Mouse (Mus musculus): ENCODE measurements around the gene Fryl. TPM values are rescaled to one million over a fixed set of nuclear protein-coding genes. Genes with fewer than 3 reads are reported as not detected.

Fryl gene
- total RNA-seq, 4 experiments from 2014 or later: 58.6 to 81.9 (median 72.1) TPM

DNA sequence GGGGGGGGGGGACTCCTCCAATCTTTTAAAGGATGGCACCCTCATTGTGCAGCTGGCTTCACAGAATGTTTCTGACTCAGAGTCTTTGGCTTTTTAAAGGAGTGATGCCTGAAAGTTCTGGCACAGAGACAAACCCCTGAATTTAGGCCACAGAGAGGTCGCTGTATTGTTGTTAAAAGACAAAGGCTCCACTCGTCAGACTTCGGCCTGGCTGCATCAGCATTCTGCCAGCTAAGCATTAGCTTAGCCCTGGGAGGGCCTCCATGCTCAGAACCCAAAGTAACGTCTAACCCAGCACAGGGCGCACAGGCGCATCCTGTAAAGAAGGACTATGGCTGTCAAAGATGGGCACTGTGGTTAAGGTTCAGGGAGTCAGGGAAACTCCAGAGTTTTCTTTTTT, 92.4 kb downstream of the Fryl start:
- no peak for DNase-seq (ENCODE audit: low spot score in 2 of 2)

DNA sequence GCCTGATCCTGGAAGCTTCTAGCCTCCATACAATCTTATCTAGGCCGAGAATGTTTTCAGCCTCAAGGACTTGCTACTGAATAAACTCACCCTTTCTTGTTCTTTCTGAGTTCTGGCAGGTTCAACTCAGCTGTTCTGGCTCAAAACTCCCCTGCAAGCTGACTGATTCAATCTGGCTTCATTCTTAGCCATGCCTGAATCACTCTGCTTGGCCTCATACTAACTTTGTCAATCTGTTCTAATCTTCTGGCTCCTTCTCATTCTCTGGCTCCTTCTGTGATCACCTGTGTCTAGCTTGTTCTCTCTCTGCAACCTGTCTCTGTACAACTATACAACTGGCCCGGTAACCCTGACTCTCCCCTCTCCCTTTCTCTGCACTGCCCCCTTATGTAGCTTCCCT, 93.9 kb downstream of the Fryl start:
- DNase-seq (ENCODE audit: low spot score in 2 of 2): no peak

DNA sequence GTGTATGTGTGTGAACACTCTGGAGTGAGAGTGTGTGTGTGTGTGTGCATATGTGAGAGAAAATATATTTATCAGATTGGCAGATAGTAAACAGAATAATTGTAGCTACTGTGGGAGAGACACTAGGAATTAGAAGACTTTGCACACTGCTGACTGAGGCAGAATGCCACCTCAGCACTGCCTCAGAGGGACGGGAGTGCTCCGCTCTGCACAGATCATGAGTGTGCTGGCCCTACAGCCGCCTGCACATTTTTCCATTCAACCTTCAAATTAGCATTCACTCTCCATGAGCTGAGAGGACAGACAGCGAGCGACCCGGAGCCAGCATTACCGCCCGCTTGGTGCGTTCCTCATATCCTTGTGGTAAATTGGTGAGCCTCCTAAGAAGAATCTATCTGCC, 96.0 kb downstream of the Fryl start:
- DNase-seq (ENCODE audit: low spot score in 2 of 2): no peak

DNA sequence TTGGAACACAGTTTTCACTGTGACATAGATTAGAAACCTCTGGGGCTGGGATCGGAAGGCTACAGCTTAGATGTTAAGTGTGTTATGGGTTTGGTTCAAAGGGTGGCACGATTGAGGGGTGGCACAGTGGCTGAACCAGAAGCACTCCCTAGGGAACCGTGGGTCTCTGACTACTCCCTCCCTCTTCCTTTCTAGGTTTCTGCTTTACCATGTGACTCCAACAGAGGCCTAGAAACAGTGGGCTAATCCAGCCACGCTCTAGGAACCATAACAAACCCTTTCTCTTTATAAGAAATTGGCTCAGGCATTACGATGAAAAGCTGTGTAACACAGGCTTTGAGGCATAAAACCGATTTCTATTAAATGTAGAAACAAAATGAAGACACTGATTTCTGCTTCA, 98.9 kb downstream of the Fryl start:
- no peak for DNase-seq (ENCODE audit: low spot score in 2 of 2)

DNA sequence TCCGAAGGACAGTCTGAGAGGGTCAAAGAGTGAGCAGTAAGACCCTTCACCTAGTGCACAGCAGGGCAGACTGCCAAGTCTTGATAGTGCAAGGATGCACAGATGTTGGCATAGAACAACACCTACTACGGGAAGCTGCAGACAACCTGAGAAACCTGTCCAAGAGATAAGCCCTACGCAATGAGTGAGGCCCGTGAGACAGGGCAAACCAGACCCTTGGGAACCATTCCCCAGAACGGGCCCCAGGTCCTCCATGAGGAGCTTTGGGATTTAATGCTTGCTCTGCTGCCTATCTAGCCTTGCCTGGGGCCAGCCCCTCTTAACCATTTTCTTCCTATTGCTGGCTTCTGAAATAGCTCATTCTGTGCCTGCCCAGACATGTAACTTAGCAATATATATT, 99.4 kb downstream of the Fryl start:
- no peak for DNase-seq (ENCODE audit: low spot score in 2 of 2)

DNA sequence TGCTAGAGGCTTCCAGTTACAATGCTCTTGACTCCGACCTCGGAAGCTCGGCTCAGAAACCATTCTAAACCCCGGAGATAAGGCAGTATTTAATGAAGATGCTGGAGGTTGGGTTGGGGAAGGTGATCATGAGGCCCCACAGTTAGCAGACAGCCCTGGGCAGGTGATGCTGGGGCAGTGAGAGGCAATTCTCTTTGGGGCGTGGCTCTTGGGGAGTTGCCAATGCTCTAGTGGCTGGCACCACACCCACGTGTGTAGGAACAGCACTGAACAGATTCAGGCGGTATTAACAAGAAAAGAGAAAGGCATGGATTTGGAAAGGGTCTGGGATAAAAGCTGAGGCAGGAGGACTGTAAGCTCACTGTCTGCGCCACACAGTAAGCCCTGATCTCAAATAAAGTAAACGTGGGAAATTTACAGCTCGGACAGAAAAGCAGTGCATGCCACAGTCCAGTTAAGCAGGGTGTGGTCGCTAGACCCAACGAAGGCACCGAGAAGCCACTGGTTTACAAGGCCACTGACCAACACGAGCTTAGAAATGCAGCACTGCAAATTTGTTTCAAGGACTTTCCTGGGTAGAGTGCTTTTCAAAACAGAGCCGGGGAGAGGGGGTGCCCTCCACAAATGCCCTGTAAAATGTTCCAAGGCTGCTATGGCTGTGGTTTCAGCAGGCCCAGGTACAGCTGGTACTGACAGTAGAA, 100.0 kb downstream of the Fryl start:
- DNase-seq (ENCODE audit: low spot score in 2 of 2): no peak

DNA sequence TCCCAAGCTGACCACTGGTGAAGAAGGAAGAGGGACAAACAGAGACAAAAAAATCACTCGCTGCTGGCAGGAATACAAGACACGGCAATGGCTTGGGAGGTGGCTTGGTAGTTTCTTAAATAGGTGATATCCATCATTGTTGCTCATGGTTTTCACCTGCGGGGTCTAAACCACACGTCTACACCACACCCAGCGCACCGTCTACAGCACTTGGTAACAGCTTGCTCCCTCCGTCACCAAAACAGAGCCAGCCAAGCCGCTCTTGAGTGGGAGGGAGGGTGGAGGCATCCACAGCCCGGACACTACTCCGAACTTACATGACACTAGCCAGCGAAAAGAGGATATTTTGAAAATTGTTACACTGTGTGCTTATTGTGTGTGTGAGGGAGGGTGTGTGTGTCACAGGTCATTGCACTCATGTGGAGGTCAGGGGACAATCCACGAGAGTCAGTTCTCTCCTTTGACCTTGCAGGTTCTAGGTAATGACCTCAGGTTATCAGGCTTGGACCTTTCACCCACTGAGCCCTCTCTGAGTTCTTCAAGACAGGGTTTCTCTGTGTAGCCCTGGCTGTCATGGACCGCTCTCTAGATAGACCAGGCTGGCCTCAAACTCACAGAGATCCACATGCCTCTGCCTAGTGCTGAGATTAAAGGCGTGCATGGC, 102.5 kb downstream of the Fryl start:
- no peak for DNase-seq (ENCODE audit: low spot score in 2 of 2)

DNA sequence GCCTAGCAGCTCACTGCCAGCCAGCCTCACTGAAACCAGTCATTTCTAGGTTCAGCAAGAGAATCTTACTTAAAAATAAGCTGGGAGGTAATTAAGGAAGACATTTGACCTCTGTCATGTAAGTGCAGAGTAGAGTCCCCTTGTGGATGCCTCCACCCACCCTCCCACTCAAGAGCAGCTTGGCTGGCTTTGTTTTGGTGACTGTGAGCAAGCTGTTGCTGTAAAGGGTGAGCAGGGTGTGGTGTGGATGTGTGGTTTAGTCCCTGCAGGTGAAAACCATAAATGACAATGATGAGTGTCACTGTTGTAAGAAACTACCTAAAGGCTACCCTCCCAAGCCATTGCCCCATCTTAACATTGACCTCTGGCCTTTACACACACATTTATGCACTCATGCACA, 104.2 kb downstream of the Fryl start:
- no peak for DNase-seq (ENCODE audit: low spot score in 2 of 2)

DNA sequence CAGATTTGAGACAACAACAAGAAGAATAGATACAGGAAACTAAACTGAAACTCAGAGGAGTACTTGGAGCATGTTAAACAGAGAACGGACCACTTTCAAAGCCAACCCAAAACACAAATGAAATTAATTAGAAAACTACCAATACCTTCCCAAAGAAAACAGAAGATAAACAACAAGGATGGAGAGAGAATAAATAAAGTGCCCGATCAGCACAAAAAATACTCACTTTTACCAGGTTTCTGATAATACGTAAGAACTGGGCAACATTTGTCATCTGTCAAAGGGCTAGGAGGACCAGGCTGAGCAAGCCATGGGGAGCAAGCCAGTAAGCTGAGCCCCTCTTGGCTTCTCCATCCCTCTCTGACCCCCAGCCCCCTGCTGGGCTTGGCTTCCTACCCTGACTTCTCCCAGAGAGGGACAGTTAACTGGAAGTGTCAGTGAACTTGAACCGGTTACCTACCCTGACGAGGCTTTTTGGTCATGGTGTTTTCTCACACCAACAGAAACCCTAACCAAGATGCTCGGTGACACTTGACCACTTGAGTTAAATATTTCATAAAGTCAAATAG, 105.5 kb downstream of the Fryl start:
- no peak for DNase-seq (ENCODE audit: low spot score in 2 of 2)

DNA sequence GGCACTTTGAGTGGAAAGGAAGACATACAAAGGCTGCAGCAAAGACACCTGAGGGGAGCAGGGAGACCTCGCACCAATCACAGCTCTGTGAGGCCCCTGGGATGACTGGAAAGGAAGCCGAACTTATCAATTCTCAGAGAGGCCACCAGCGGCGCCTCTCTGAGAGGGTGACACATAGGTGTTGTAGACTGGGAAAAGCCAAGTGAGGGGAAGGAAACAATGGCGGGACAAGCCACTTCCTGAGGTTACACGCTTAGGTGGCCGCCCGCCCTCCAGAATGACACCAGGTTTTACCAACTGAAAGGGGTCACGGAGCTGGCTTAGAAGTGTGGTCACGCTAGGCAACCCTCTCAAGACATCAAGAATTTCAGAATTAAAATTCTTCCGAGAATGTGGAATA, 111.4 kb downstream of the Fryl start:
- DNase-seq (ENCODE audit: low spot score in 2 of 2): no peak

DNA sequence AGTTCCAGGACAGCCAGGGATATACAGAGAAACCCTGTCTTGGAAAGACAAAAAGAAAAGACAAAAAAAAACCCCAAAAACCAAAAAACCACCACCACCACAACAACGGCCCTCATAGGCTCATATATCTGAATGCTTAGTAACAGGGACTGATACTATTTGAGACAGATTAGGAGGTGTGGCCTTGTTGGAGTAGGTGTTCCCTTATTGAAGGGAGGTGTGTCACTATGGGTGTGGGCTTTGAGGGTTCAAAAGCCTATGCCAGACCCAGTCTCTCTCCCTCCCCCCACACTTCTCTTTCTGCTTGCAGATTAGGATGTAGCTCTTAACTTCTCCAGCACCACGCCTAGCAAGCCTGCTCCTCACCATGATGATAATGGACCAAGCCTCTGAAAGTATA, 114.7 kb downstream of the Fryl start:
- DNase-seq (ENCODE audit: low spot score in 2 of 2): no peak

DNA sequence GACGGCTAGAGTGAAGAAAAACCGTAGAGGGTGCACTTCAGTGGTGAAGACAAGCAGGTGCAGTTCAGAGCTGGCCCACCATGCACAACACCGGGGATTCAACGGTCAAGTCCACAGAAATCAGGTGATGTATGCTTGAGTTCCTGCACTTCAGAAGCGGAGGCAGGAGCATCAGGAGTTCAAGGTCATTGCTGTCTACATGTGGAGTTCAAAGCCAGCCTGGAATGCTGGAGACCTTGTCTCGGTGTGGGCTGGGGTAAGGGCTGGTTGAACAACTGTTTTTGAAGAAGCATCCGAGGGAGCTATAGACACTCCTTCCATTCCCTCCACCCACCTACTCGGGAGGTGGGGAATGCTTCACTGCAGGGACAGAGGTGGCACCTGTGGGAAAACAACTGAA, 115.3 kb downstream of the Fryl start:
- no peak for DNase-seq (ENCODE audit: low spot score in 2 of 2)

DNA sequence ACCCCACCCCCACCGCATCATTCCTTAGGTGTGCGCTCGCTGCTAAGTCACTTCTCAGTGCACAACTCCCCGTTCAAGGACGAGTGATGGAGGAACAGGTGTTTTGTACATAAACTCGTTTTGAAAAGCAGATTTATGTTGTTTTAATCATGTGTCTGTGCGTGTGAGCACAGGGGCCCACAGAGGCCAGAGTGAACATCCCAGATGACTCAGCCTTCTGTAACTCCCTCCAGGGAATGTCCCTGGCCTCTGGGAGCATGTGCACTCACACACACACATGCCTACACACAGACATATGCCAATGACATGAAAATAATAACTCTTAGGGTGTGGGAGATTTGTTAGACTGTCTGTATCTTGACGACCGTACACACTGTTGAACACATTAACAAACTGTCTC, 118.9 kb downstream of the Fryl start:
- no peak for DNase-seq (ENCODE audit: low spot score in 2 of 2)

DNA sequence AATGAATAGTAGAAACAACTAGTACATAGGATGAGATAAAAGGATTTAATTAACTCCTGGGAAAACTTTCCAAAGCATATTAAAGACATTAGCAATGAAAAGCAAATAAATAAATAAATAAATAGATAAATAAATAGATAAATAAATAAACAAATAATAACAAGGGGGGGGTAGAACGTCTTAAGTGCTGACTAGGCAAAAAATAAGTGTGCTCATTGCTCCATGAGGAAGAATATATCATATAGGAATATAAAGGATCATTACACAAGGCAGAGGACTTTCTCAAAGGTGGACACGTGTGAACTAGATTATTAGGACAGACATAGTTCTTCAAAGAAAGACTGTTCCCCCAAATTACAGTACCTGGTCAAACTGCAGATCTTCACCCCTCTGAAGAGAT, 120.5 kb downstream of the Fryl start:
- no peak for DNase-seq (ENCODE audit: low spot score in 2 of 2)

DNA sequence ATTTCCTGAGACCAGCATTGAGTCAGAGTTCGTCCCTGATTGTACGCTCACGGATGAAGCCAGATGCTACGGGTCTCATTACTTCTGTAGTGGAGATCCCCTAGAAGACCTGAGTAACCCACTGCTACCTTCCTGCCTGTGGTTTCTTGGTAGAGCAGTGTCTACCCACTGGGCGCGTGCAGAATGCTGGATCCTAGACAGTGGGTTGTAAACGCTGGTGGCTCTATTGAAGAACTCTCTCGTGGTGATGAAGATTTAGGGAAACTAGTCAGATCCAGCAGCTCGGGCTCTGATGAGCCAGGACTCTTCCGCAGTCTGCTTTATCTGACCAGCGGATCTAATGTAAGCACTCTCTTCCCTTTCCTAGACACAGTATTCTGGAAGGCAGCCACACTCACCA, 121.3 kb downstream of the Fryl start:
- DNase-seq (ENCODE audit: low spot score in 2 of 2): no peak

DNA sequence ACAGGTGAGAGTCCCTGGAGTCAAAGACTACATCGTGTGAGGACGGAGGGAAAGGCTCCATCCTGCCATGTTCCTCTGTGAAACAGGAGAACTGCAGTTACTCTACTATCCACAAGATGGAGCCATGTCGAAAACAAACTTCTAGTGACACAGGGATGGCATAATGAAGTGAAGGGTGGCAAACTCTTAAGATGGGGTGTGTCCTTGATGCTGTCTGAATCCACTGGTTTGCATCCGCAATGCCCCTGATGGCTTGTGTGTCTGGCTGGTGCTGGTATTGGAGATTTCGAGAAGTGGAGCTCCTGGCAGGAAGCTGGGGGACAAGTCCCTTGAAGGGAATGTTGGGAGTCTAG, 122.6 kb downstream of the Fryl start:
- peak in 1 of 2 experiments; percentile 29 for DNase-seq (ENCODE audit: low spot score in 2 of 2)

DNA sequence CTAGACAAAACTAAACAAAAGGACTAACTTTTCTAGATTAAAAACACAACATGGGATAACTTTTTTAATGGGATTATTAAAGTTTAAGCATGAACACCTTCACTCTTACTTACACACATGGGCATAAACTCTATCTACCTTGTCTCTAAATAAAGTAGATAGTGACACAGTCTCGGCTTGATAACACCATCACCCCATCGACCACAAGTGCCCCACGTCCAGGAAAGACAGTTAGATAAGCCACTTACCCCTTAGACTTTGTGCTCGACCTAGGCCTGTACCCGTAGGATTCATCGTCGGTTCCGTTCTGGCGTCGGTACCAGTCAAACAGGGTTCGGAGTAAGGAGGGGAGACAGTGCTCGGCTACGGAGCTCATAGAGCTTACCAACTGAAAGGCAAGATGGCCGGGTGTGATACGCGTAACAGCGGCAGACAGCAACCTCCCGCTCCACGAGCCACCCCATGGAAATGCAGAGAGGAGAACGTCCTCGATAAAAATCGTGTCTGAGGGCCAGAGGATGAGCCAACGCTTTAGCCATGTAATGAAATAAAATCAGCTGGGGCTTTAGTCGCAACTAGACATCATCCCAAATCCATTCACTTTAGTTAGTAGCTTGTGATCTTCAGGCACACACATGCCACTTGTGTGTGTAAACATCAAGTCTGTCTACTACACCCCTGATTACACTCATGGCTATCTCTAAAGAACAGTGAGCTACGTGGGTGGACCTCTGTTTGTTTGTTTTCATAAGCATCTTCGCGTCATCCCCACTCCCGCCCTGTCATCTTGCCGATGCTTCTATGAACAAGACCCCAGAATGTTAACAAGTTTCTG, 123.2 kb downstream of the Fryl start:
- no peak for DNase-seq (ENCODE audit: low spot score in 2 of 2)

DNA sequence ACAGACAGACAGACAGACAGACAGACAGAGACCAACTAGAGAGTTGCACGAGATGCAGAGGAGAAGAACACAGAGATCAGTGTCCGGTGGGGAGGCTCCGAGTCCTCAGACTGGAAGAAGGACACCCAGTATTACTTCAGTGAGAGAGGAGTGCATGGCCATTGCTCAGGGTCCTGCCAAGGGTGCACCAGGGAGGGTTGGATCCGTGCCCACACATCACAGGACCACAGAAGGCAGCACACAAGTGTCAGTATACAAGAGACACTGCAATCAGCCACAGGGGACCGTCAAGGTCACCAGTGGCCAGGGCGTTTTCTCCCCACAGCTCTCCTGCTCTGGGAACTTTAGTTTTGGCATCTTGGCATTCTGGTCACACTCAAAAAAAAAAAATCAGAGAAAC, 125.4 kb downstream of the Fryl start:
- no peak for DNase-seq (ENCODE audit: low spot score in 2 of 2)

DNA sequence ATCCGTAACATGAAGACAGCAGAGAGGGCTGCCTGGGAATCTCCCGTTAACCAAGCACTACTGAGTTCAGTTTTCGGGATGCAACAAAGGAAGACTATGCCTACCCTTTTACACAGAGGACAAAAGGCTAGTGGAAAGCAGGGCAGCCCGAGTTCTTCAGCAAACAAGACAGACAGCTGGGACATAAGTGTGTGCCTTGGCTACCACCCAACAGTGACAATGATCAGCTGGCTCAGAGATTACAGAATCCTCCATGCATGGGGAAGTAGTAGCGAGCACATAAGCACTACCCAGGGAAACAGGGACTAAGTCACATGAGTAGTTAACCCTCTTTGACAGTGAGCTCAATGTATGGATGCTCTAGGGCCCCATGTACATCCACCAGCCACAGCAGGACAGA, 126.5 kb downstream of the Fryl start:
- DNase-seq (ENCODE audit: low spot score in 2 of 2): peak in 1 of 2 experiments; percentile 43

DNA sequence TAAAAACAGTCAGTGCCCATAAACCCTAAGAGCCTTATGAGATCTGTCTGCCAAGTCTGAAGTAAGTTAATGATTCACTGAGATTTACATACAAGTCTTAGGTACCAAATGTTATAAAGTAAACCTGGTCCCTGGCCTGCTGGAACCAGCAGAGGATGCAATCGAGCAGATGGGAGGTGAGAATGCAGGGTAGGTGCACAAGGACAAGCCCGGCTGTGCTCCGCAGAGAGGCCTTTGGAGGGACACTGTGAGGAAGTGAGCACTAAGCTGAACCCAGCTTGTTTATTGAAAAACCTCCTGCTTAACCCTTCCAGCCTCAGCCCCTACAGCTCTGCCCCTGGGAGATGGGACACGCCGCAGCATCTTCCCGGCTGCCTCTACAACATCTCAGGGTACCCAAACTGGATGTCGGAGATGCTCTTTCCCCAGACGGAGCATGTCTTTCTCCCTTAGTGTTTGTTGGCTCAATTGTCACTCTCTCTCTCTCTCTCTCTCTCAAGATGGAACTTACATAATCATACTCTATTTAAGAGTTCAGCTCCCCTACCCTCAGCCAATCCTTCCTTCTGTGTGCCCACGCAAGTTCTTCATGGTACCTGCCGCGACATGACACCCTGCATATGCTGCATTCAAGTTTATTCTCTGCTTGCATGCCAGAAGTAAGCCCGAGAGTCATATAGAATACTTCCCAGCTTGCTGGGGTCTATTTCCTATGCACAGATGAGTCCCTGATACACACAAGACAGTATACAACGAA, 136.3 kb downstream of the Fryl start:
- no peak for DNase-seq (ENCODE audit: low spot score in 2 of 2)

DNA sequence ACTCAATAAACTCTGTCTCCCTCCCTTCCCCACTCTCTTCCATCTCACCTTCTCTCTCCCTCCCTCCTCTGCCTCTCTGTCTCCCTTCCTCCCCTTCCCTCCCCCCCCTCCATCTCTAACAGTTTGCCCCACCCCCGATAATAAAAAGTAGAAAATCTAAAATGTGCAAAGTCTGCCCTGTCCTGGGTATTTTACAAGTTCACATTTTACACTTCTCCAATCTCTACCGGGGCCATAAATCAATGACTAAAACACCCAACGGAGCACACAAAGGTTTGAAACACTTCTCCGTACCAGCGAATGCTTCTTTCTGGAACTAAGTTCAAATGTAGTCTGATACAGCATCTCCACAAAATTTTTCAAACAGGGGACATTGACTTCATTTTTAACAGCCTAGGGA, 136.9 kb downstream of the Fryl start:
- no peak for DNase-seq (ENCODE audit: low spot score in 2 of 2)

DNA sequence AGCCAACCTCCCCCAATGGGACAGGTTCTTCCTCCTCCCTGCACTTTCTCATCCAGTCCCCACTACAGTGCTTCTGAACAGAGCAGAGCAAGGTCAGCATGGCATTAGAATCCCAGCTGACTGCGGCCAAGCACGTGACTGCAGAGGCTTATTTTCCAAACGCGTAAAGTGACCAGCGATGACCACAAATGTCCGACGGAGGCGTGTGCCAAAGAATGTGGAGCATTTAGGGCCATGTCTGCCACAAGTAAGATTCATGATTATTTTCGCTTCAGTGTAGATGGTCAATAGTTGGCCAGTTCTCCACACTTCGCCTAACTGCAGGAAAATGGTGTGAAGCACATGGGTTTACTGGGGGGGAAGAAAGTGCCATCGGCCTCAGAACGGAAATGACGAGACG, 137.6 kb downstream of the Fryl start:
- DNase-seq (ENCODE audit: low spot score in 2 of 2): no peak

Data from left cerebral cortex, adult 8-10 months (tissue).